In the genomic region with DNA sequence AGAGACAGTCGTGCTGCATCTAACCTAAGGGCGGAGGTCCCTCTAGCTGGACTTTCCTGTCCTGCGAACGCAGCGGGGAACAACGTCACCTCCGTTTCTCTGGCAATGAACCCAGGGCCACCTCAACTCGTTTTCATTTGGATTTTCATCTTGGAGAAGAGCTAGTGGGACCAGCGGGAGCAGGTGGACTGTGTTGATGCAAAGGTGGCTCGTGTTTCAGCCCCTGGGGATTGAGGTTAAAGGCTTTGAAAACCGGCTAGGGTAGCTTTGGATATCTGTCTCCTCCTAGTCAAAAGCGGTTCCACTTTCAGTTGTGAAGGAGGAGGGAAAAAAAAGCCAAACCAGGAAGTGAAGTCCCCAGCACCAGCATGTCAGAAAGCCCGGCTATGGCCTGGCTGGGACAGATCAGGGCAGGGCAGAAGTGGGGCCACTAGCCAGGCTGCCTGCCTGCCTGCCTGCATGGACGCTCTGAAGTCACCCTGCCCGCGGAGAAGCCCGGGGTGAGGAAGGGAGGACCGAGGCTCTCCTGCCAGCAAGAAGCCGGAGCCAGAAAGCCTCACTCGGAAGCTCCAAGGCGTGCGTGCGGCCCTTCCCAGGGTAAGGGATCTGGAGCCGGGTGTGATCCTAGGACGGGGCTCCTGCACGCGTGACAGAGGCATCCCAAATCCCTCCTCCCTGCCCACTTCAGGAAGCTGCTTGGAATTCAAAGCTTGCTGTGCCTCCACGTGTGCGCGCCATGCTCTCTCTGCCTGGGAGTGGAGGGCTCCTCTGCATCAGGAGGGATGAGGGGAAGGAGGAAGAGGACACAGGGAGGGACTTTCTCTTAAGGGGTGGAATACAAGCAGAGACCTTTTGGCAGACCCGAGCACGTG, we compare ENCODE assay signal across 8 mouse cellular contexts. TPM values are rescaled to one million over a fixed set of nuclear protein-coding genes. Genes with fewer than 3 reads are reported as not detected.
DNase-seq lines count a peak whose midpoint lies in the region; ATAC-seq and TF ChIP-seq lines count a peak whose summit lies in the region.

No protein-coding gene starts in this region.

- peak overlapping the region; percentile 94 for H3K4me2 ChIP-seq in heart, embryonic 12.5 days
- H3K4me2 ChIP-seq in kidney, embryonic 16.5 days (replicated peaks; ENCODE audit: low read depth, low read length) = peak overlapping the region; percentile 76
- peak overlapping the region; percentile 92 for H3K4me2 ChIP-seq in liver, embryonic 12.5 days
- peak overlapping the region; percentile 76 for H3K4me2 ChIP-seq in myocyte (ENCODE audit: low read depth)

- under 1% methylated on average over 32 of the region's 32 CpGs for WGBS in heart, embryonic 12.5 days
- WGBS in kidney, embryonic 16.5 days = 0% methylated on average over 32 of the region's 32 CpGs
- under 1% methylated on average over 32 of the region's 32 CpGs for WGBS in liver, embryonic 12.5 days (ENCODE audit: insufficient replicate concordance)

- H3K4me3 ChIP-seq in bone marrow macrophage, adult 2 months (ENCODE audit: insufficient read depth, low read length) = peak overlapping the region; percentile 93
- peak overlapping the region; percentile 50 for H3K4me3 ChIP-seq in embryonic fibroblast, embryonic 13.5 days (ENCODE audit: insufficient read depth, low read length)
- H3K4me3 ChIP-seq in heart, embryonic 12.5 days = peak overlapping the region; percentile 77
- H3K4me3 ChIP-seq in kidney, embryonic 16.5 days (ENCODE audit: low read length) = peak overlapping the region; percentile 62
- peak overlapping the region; percentile 77 for H3K4me3 ChIP-seq in liver, embryonic 12.5 days
- peak overlapping the region; percentile 60 for H3K4me3 ChIP-seq in myocyte

- DNase-seq in CD4-positive helper T cell, adult 2 months (ENCODE audit: low read depth, low spot score) = peak; percentile 81
- peak; percentile 47 to 50 for DNase-seq in spleen, postnatal 36 days (ENCODE audit: low spot score in 2 of 2)

- TF ChIP-seq CTCF in bone marrow macrophage, adult 2 months (IDR thresholded peaks at IDR 0.05; ENCODE audit: low read depth, low read length) = no peak
- TF ChIP-seq CTCF in embryonic fibroblast, embryonic 13.5 days (IDR thresholded peaks at IDR 0.05; ENCODE audit: borderline replicate concordance, insufficient read depth, low read length) = no peak

- ATAC-seq in heart, embryonic 12.5 days (ENCODE audit: insufficient number of reproducible peaks, low FRiP score) = peak; percentile 78
- ATAC-seq in kidney, embryonic 16.5 days (ENCODE audit: low FRiP score, low TSS enrichment) = peak; percentile 85
- ATAC-seq in liver, embryonic 12.5 days = peak; percentile 71

- TF ChIP-seq POLR2A in bone marrow macrophage, adult 2 months (IDR thresholded peaks at IDR 0.05; ENCODE audit: borderline replicate concordance, low read depth, low read length) = no peak
- peak; percentile 58 for TF ChIP-seq POLR2A in embryonic fibroblast, embryonic 13.5 days (IDR thresholded peaks at IDR 0.05; ENCODE audit: low read depth, low read length)
- peak; percentile 47 for TF ChIP-seq POLR2A in myocyte (IDR thresholded peaks at IDR 0.05; ENCODE audit: insufficient read length, low read depth)

- H3K9me3 ChIP-seq in heart, embryonic 12.5 days (replicated peaks) = no peaks in the 10 kb centered on the region
- H3K9me3 ChIP-seq in kidney, embryonic 16.5 days (ENCODE audit: low read length) = no peaks in the 10 kb centered on the region
- H3K9me3 ChIP-seq in liver, embryonic 12.5 days (replicated peaks) = no peaks in the 10 kb centered on the region

- peak overlapping the region; percentile 86 for H3K27ac ChIP-seq in bone marrow macrophage, adult 2 months (ENCODE audit: insufficient read depth, low read depth, low read length)
- H3K27ac ChIP-seq in embryonic fibroblast, embryonic 13.5 days (ENCODE audit: insufficient read depth, low read length) = peak overlapping the region; percentile 35
- H3K27ac ChIP-seq in heart, embryonic 12.5 days (ENCODE audit: poor library complexity, severe bottlenecking) = peak overlapping the region; percentile 87
- H3K27ac ChIP-seq in kidney, embryonic 16.5 days (ENCODE audit: low read length) = peak overlapping the region; percentile 86
- peak overlapping the region; percentile 92 for H3K27ac ChIP-seq in liver, embryonic 12.5 days

- no peaks in the 10 kb centered on the region for H3K79me2 ChIP-seq in myocyte (ENCODE audit: control insufficient read depth, insufficient read depth)

- H3K9ac ChIP-seq in heart, embryonic 12.5 days = peak overlapping the region; percentile 83
- H3K9ac ChIP-seq in kidney, embryonic 16.5 days (replicated peaks; ENCODE audit: low read length) = peak overlapping the region; percentile 78
- H3K9ac ChIP-seq in liver, embryonic 12.5 days = peak overlapping the region; percentile 85

- peak overlapping the region; percentile 25 for H3ac ChIP-seq in myocyte (ENCODE audit: control insufficient read depth, insufficient read length)

- peaks cover 19% of the 10 kb centered on the region for H3K4me1 ChIP-seq in bone marrow macrophage, adult 2 months (ENCODE audit: control insufficient read depth, insufficient read depth, low read length)
- H3K4me1 ChIP-seq in embryonic fibroblast, embryonic 13.5 days (ENCODE audit: control insufficient read depth, insufficient read depth, low read length) = peaks cover 8% of the 10 kb centered on the region
- H3K4me1 ChIP-seq in heart, embryonic 12.5 days (replicated peaks) = peaks cover 21% of the 10 kb centered on the region
- peaks cover 10% of the 10 kb centered on the region for H3K4me1 ChIP-seq in kidney, embryonic 16.5 days (ENCODE audit: insufficient read depth, low read length)
- peaks cover 59% of the 10 kb centered on the region for H3K4me1 ChIP-seq in liver, embryonic 12.5 days

- H3K27me3 ChIP-seq in heart, embryonic 12.5 days (replicated peaks) = 0 out of 2 replicates have a peak, but pooled peaks cover 4% of the 10 kb centered on the region
- H3K27me3 ChIP-seq in kidney, embryonic 16.5 days (ENCODE audit: insufficient read depth, low read length) = no peaks in the 10 kb centered on the region
- H3K27me3 ChIP-seq in liver, embryonic 12.5 days (replicated peaks) = no peaks in the 10 kb centered on the region
- no peaks in the 10 kb centered on the region for H3K27me3 ChIP-seq in myocyte (ENCODE audit: control insufficient read depth, insufficient read depth, insufficient read length)

- no peaks in the 10 kb centered on the region for H3K36me3 ChIP-seq in heart, embryonic 12.5 days
- H3K36me3 ChIP-seq in kidney, embryonic 16.5 days (ENCODE audit: insufficient read depth, low read length) = no peaks in the 10 kb centered on the region
- peaks cover 16% of the 10 kb centered on the region for H3K36me3 ChIP-seq in liver, embryonic 12.5 days
- H3K36me3 ChIP-seq in myocyte (ENCODE audit: control insufficient read depth, insufficient read depth) = no peaks in the 10 kb centered on the region

TF ChIP-seq in myocyte, 11 proteins besides CTCF, POLR2A, EP300 and RAD21:
- TF ChIP-seq REST (IDR thresholded peaks at IDR 0.05; ENCODE audit: insufficient read depth, insufficient read length) (no peak), SRF (IDR thresholded peaks at IDR 0.05; ENCODE audit: control insufficient read depth, insufficient read length, low read depth) (no peak), MAX (IDR thresholded peaks at IDR 0.05; ENCODE audit: low read depth) (peak; percentile 73)

RNA-seq across cellular contexts. Expression of gene Acsl5, which starts 2.1 kb away (rescaled TPM):
- polyA plus RNA-seq in bone marrow macrophage, adult 2 months (2012; ENCODE audit: insufficient read depth, insufficient read length, missing spikeins) = 65.3 and 84.9 TPM in 2 replicates
- polyA plus RNA-seq in embryonic fibroblast, embryonic 13.5 days (2011; ENCODE audit: insufficient read length, low read depth, missing spikeins) = 46.9 and 61.0 TPM in 2 replicates
- polyA plus RNA-seq in heart, embryonic 12.5 days (2016; fragmentation: Nextera tagmentation; extraction: Ambion mirVana) = 40.7 and 44.0 TPM in 2 replicates
- 58.4 and 59.0 TPM in 2 replicates for polyA plus RNA-seq in kidney, embryonic 16.5 days (2015; fragmentation: Nextera tagmentation; extraction: Ambion mirVana)
- polyA plus RNA-seq in liver, embryonic 12.5 days (2016; fragmentation: Nextera tagmentation; extraction: Ambion mirVana) = 110 and 115 TPM in 2 replicates
- 16.0 TPM for polyA plus RNA-seq in myocyte (2012; fragmentation: generic; extraction: Trizol)

RNA-seq across cellular contexts. Expression of gene Gucy2g, which starts 12.8 kb away (rescaled TPM):
- polyA plus RNA-seq in bone marrow macrophage, adult 2 months (2012; ENCODE audit: insufficient read depth, insufficient read length, missing spikeins) = not detected in 2 replicates
- polyA plus RNA-seq in embryonic fibroblast, embryonic 13.5 days (2011; ENCODE audit: insufficient read length, low read depth, missing spikeins) = not detected in 2 replicates
- polyA plus RNA-seq in heart, embryonic 12.5 days (2016; fragmentation: Nextera tagmentation; extraction: Ambion mirVana) = 0.04 TPM in 1 of 2 replicates, not detected in the other
- 0.05 and 0.10 TPM in 2 replicates for polyA plus RNA-seq in kidney, embryonic 16.5 days (2015; fragmentation: Nextera tagmentation; extraction: Ambion mirVana)
- polyA plus RNA-seq in liver, embryonic 12.5 days (2016; fragmentation: Nextera tagmentation; extraction: Ambion mirVana) = 0.04 TPM in 1 of 2 replicates, not detected in the other
- polyA plus RNA-seq in myocyte (2012; fragmentation: generic; extraction: Trizol) = 0.05 TPM

Comparison
In these comparisons a context has a peak if more than half of its experiments do, and no peak if none do; other contexts are left out.
1. Peak in every context shown above with its lines: DNase-seq, ATAC-seq, H3K4me3 ChIP-seq and H3K27ac ChIP-seq.
2. H3K27ac ChIP-seq: peak in every context shown above with its lines; median percentile 92 in liver, embryonic 12.5 days; 87 in heart, embryonic 12.5 days; 86 in bone marrow macrophage, adult 2 months; 86 in kidney, embryonic 16.5 days; 35 in embryonic fibroblast, embryonic 13.5 days.